Mouse (Mus musculus) spleen, adult 2 months (tissue): ENCODE measurements at regions not wholly inside any gene's neighbourhood (a gene's known extent, or its start where the extent isn't known, plus 50 kb on each side); places are given as distances from the start of the nearest gene placed in this dataset.

Experiments
- CTCF ChIP-seq: fragments of 200-500 bp; IDR thresholded peaks from 2 replicates; pipeline ENCODE4 v1.5.1; 2011; ENCODE audit warnings: mild to moderate bottlenecking, inconsistent platforms; ENCODE audit not compliant: insufficient read depth, insufficient read length, insufficient replicate concordance; ENCODE audit errors: extremely low read depth
- POLR2A ChIP-seq: fragments of 200-500 bp; IDR thresholded peaks from 2 replicates; pipeline ENCODE4 v1.6.1; 2011; ENCODE audit warnings: low read depth, low read length, inconsistent platforms

- no peak for TF ChIP-seq CTCF
- no peak for TF ChIP-seq POLR2A
Measured at GRCm38 (mm10) chr2:174948106-174948505, 61.9 kb upstream of the Gm14444 start.
